Mouse (Mus musculus) lung, postnatal 0 days (tissue): ENCODE data around the gene Fzd4.

Experiments used
- CTCF ChIP-seq: IDR thresholded peaks from 2 replicates; pipeline ENCODE4 v1.5.1; 2016; ENCODE audit warnings: antibody characterized with exemption, mild to moderate bottlenecking
- EP300 ChIP-seq: IDR thresholded peaks from 2 replicates; pipeline ENCODE4 v1.6.1; 2016; ENCODE audit warnings: antibody characterized with exemption, mild to moderate bottlenecking, control low read depth

- TF ChIP-seq CTCF = no peak
- no peak for TF ChIP-seq EP300
Measured at GRCm38 (mm10) chr7:89396386-89396785, 7.8 kb upstream of the Fzd4 start.
